Mouse (Mus musculus) MEL (cell line): Measurements from ENCODE around the gene Plxnd1.

ENCODE experiments used
- CTCF ChIP-seq, 3 experiments: IDR thresholded peaks in 2 of 3; conservative IDR thresholded peaks in 1 of 3; 2 replicates each; pipeline ENCODE4 v1.5.1; 2011 to 2012; ENCODE audit warnings: low read length in 3 of 3, low read depth in 2 of 3, mild to moderate bottlenecking in 2 of 3, improper control_type of control experiment in 1 of 3, inconsistent platforms in 1 of 3, mixed read lengths in 1 of 3, moderate library complexity in 1 of 3; ENCODE audit not compliant: control insufficient read depth in 1 of 3, insufficient read depth in 1 of 3, poor library complexity in 1 of 3, severe bottlenecking in 1 of 3
- ELF1 ChIP-seq: IDR thresholded peaks from 2 replicates; pipeline ENCODE4 v1.6.1; 2014; ENCODE audit warnings: low read depth, mild to moderate bottlenecking, inconsistent platforms, low read length, improper control_type of control experiment, moderate library complexity
- EP300 ChIP-seq, 2 experiments: IDR thresholded peaks; 2 replicates each; pipeline ENCODE4 v1.6.1; 2011; ENCODE audit warnings: improper control_type of control experiment in 2 of 2, low read length in 2 of 2, low read depth in 1 of 2, mild to moderate bottlenecking in 1 of 2
- POLR2A ChIP-seq, 2 experiments: IDR thresholded peaks; 2 replicates each; pipeline ENCODE4 v1.6.1; 2011 to 2012; ENCODE audit warnings: low read length in 2 of 2, mild to moderate bottlenecking in 2 of 2, control low read depth in 1 of 2, improper control_type of control experiment in 1 of 2, low read depth in 1 of 2, moderate library complexity in 1 of 2; ENCODE audit not compliant: control insufficient read depth in 1 of 2, insufficient read depth in 1 of 2, poor library complexity in 1 of 2

GRCm38 (mm10) chr6:116044039-116044438 lies 49.2 kb upstream of the Plxnd1 start:
- TF ChIP-seq CTCF (IDR thresholded peaks at IDR 0.05 in 2 of 3, conservative IDR thresholded peaks at IDR 0.05 in 1 of 3; ENCODE audit: control insufficient read depth in 1 of 3, insufficient read depth in 1 of 3, low read depth in 2 of 3, low read length in 3 of 3, poor library complexity in 1 of 3, severe bottlenecking in 1 of 3) (no peak), EP300 (IDR thresholded peaks at IDR 0.05; ENCODE audit: low read depth in 1 of 2, low read length in 2 of 2) (no peak), POLR2A (IDR thresholded peaks at IDR 0.05; ENCODE audit: control insufficient read depth in 1 of 2, insufficient read depth in 1 of 2, low read depth in 1 of 2, low read length in 2 of 2, poor library complexity in 1 of 2) (no peak), ELF1 (no peak)
